In the genomic region with DNA sequence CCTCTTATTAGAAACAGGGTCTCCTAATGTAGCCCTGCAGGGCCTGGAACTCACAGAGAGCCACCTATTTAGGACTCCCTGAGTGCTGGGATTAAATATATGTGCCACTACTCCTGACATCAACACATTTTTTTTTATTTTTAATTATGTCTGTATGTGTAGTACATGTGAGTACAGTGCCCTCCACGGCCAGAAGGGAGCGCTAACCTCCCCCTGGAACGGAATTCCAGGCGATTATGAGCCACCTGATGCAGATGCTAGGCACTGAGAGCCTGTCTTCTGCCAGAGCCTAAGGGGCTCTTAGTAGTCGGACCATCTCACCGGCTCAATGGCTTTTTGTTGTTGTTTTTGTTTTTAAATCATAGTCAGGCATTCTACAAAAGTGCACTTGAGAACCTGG, we compare ENCODE assay signal across 11 mouse cellular contexts. TPM values are rescaled to one million over a fixed set of nuclear protein-coding genes. Genes with fewer than 3 reads are reported as not detected.
DNase-seq lines count a peak whose midpoint lies in the region; ATAC-seq and TF ChIP-seq lines count a peak whose summit lies in the region.
"Had no signal": no experiment of that assay in that cellular context is flagged by ENCODE, and none has a peak within 500 bp of the region (broad histone marks: within the 10 kb centered on the region; RNA-seq: fewer than 3 reads in every experiment).

No protein-coding gene starts in this region.

- TF ChIP-seq CTCF in liver, adult 2 months (IDR thresholded peaks at IDR 0.05; ENCODE audit: low read depth, low read length), result peak; percentile 76

- 15% methylated on average over 6 of the region's 6 CpGs for WGBS in liver, adult 2 months
- WGBS in liver, embryonic 11.5 days, result 33% methylated on average over 6 of the region's 6 CpGs

- peak overlapping the region; percentile 93 for H3K9ac ChIP-seq in liver, adult 2 months (ENCODE audit: low read depth, low read length)
- H3K9ac ChIP-seq in liver, embryonic 11.5 days (ENCODE audit: low read depth, low read length), result no peak overlapping the region

- peaks cover 8% of the 10 kb centered on the region; the same call in 1 of the 2 replicates for H3K4me1 ChIP-seq in liver, adult 2 months (ENCODE audit: control insufficient read depth, insufficient read depth, low read length)
- no peaks in the 10 kb centered on the region; the same call in 1 of the 2 replicates for H3K4me1 ChIP-seq in liver, embryonic 11.5 days (replicated peaks; ENCODE audit: control insufficient read depth, insufficient read depth, low read length)

- peak; percentile 6; the same call in 1 of the 2 replicates for TF ChIP-seq POLR2A in liver, adult 2 months (IDR thresholded peaks at IDR 0.05; ENCODE audit: extremely low read depth, insufficient read depth, low read length)

- no peaks in the 10 kb centered on the region for H3K27me3 ChIP-seq in liver, adult 2 months (ENCODE audit: control insufficient read depth, insufficient read depth, low read length)
- H3K27me3 ChIP-seq in liver, embryonic 11.5 days (replicated peaks; ENCODE audit: control insufficient read depth, insufficient read depth, low read length), result peaks cover 13% of the 10 kb centered on the region

- no peak overlapping the region for H3K4me2 ChIP-seq in liver, embryonic 11.5 days

- DNase-seq in cerebellum, adult 9-10 months, result peak; percentile 63
- DNase-seq in liver, adult 2 months (ENCODE audit: extremely low read depth, low read depth, low spot score), result peak; percentile 59
- no peak for DNase-seq in liver, embryonic 11.5 days (ENCODE audit: low spot score)
- DNase-seq in cerebellum, postnatal 36 days, result peak; percentile 36 to 54
- peak; percentile 31 for DNase-seq in lung, postnatal 25 days (ENCODE audit: low spot score)
- no peak for DNase-seq in gastrocnemius, postnatal 10 days
- no peak for DNase-seq in urinary bladder, postnatal 36 days (ENCODE audit: low spot score in 2 of 2)

- H3K27ac ChIP-seq in liver, adult 2 months (replicated peaks; ENCODE audit: insufficient read depth, low read depth, low read length), result peak overlapping the region; percentile 98
- no peak overlapping the region for H3K27ac ChIP-seq in liver, embryonic 11.5 days (ENCODE audit: low read depth, low read length)

- peaks cover 10% of the 10 kb centered on the region for H3K36me3 ChIP-seq in liver, adult 2 months (ENCODE audit: control insufficient read depth, insufficient read depth, low read length)
- H3K36me3 ChIP-seq in liver, embryonic 11.5 days (ENCODE audit: control insufficient read depth, insufficient read depth, low read length), result no peaks in the 10 kb centered on the region

- no peak for ATAC-seq in cerebellum, adult (ENCODE audit: insufficient number of reproducible peaks, low FRiP score, low TSS enrichment)
- ATAC-seq in liver, embryonic 11.5 days (replicated peaks; ENCODE audit: low FRiP score), result no peak

- H3K9me3 ChIP-seq in liver, embryonic 11.5 days (ENCODE audit: control insufficient read depth, low read length), result no peaks in the 10 kb centered on the region

- H3K79me2 ChIP-seq in liver, adult 2 months (ENCODE audit: control insufficient read depth, insufficient read depth, low read length), result no peaks in the 10 kb centered on the region

- H3K4me3 ChIP-seq in liver, adult 2 months (ENCODE audit: insufficient read depth, low read depth, low read length), result peak overlapping the region; percentile 83
- H3K4me3 ChIP-seq in liver, embryonic 11.5 days (ENCODE audit: low read depth, low read length), result no peak overlapping the region

RNA-seq across cellular contexts. Expression of a gene that starts 0.9 kb away (rescaled TPM):
- total RNA-seq in liver, adult 2 months (2014; rRNA removed), result 3,482 and 4,252 TPM in 2 replicates
- polyA plus RNA-seq in liver, adult 2 months (2012; rRNA removed), result 4,950 and 5,107 TPM in 2 replicates
- 6.2 and 6.7 TPM in 2 replicates for polyA plus RNA-seq in liver, embryonic 11.5 days (2014; fragmentation: Nextera tagmentation; extraction: Ambion mirVana)
- under 1 TPM; 0.38 to 0.68 TPM for total RNA-seq in gastrocnemius, postnatal 10 days (2021)
- total RNA-seq: common myeloid progenitor, adult 5-6 weeks had no signal

RNA-seq across cellular contexts. Expression of a gene that starts 16.8 kb away (rescaled TPM):
- total RNA-seq in liver, adult 2 months (2014; rRNA removed), result 39.5 and 46.4 TPM in 2 replicates
- polyA plus RNA-seq in liver, adult 2 months (2012; rRNA removed), result 94.8 and 104 TPM in 2 replicates
- 19.9 and 20.5 TPM in 2 replicates for polyA plus RNA-seq in liver, embryonic 11.5 days (2014; fragmentation: Nextera tagmentation; extraction: Ambion mirVana)
- total RNA-seq in gastrocnemius, postnatal 10 days (2021), result 10 to 100 TPM; 10.7 to 13.3 TPM

RNA-seq across cellular contexts. Expression of a gene that starts 23.1 kb away (rescaled TPM):
- total RNA-seq in liver, adult 2 months (2014; rRNA removed), result 13.6 and 14.8 TPM in 2 replicates
- 22.8 and 24.0 TPM in 2 replicates for polyA plus RNA-seq in liver, adult 2 months (2012; rRNA removed)
- 73.9 and 80.4 TPM in 2 replicates for polyA plus RNA-seq in liver, embryonic 11.5 days (2014; fragmentation: Nextera tagmentation; extraction: Ambion mirVana)
- total RNA-seq in gastrocnemius, postnatal 10 days (2021), result 10 to 100 TPM; 37.0 to 40.6 TPM

RNA-seq across cellular contexts. Expression of a gene that starts 24.0 kb away (rescaled TPM):
- 28.5 and 28.6 TPM in 2 replicates for total RNA-seq in liver, adult 2 months (2014; rRNA removed)
- polyA plus RNA-seq in liver, adult 2 months (2012; rRNA removed), result 38.3 and 40.7 TPM in 2 replicates
- 55.8 and 60.8 TPM in 2 replicates for polyA plus RNA-seq in liver, embryonic 11.5 days (2014; fragmentation: Nextera tagmentation; extraction: Ambion mirVana)
- 10 to 100 TPM; 18.8 to 20.5 TPM for total RNA-seq in gastrocnemius, postnatal 10 days (2021)

RNA-seq across cellular contexts. Expression of a gene that starts 35.5 kb away (rescaled TPM):
- total RNA-seq in liver, adult 2 months (2014; rRNA removed), result not detected in 2 replicates
- 0.06 TPM in 1 of 2 replicates, not detected in the other for polyA plus RNA-seq in liver, adult 2 months (2012; rRNA removed)
- polyA plus RNA-seq in liver, embryonic 11.5 days (2014; fragmentation: Nextera tagmentation; extraction: Ambion mirVana), result 0.94 and 1.0 TPM in 2 replicates
- under 1 TPM in 1 of 2 experiments, not detected in 1; 0.19 TPM for total RNA-seq in gastrocnemius, postnatal 10 days (2021)
- total RNA-seq: common myeloid progenitor, adult 5-6 weeks; heart, adult 8-10 months; layer of hippocampus, postnatal 10 days had no signal

Comparison
In these comparisons a context has a peak if more than half of its experiments do, and no peak if none do; other contexts are left out.
1. DNase-seq: peak in cerebellum, adult 9-10 months (single experiment), liver, adult 2 months (single experiment), cerebellum, postnatal 36 days (2 of 2) and lung, postnatal 25 days (single experiment); none in liver, embryonic 11.5 days (single experiment), gastrocnemius, postnatal 10 days (single experiment) and urinary bladder, postnatal 36 days (0 of 2).
2. RNA of a gene that starts 0.9 kb away (total RNA-seq): 3,482 to 4,252 TPM in liver, adult 2 months; 0.38 to 0.68 TPM in gastrocnemius, postnatal 10 days; every median in the first group is over 1,000 times any median in the second.